Comparison of ENCODE assay signal across 20 mouse cellular contexts in the genomic region with DNA sequence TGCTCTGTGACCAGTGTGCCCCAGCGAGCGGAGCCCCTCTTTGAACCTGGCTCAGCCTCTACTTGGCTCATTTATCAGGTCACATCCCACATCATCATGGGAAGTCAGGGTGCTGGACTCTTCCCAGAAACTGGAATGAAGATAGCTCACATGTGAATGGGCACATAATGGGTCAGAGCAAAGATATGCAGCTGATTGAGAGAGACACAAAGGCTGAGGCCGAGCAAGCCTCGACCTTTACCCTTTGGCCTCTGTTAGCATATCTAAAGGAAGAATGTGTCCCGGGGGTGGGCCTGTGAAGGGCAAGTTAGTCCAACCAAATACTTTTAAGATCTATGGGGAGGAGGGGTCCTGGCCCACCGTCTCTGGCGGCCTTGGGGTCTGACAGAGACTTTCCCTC. TPM values are rescaled to one million over a fixed set of nuclear protein-coding genes. Genes with fewer than 3 reads are reported as not detected.
A peak's percentile ranks its signal among the peaks of the same experiment; 100 is the strongest.
DNase-seq lines count a peak whose midpoint lies in the region; ATAC-seq lines count a peak whose summit lies in the region.
"Had no signal": no experiment of that assay in that cellular context is flagged by ENCODE, and none has a peak within 500 bp of the region (broad histone marks: within the 10 kb centered on the region; RNA-seq: fewer than 3 reads in every experiment).

No protein-coding gene starts in this region.

- 64% methylated on average over 7 of the region's 7 CpGs for WGBS in liver, embryonic 12.5 days (ENCODE audit: insufficient replicate concordance)
- 50% methylated on average over 7 of the region's 7 CpGs for WGBS in liver, embryonic 11.5 days
- WGBS in limb, embryonic 12.5 days = 47% methylated on average over 7 of the region's 7 CpGs

- ATAC-seq in liver, embryonic 12.5 days = no peak
- ATAC-seq in liver, embryonic 11.5 days (replicated peaks; ENCODE audit: low FRiP score) = no peak
- ATAC-seq in limb, embryonic 12.5 days (ENCODE audit: insufficient number of reproducible peaks, insufficient read depth, low FRiP score, low TSS enrichment, low read depth) = no peak
- ATAC-seq: forebrain, embryonic 16.5 days; intestine, embryonic 16.5 days had no signal

- no peak overlapping the region for H3K4me3 ChIP-seq in liver, embryonic 12.5 days
- no peak overlapping the region for H3K4me3 ChIP-seq in liver, embryonic 11.5 days (ENCODE audit: low read depth, low read length)
- H3K4me3 ChIP-seq in limb, embryonic 12.5 days (replicated peaks) = no peak overlapping the region
- H3K4me3 ChIP-seq: erythroblast, embryonic 14.5 days; gastrocnemius, adult 2 months; hindbrain, embryonic 15.5 days had no signal

- H3K9ac ChIP-seq in liver, embryonic 12.5 days = no peak overlapping the region
- H3K9ac ChIP-seq in liver, embryonic 11.5 days (ENCODE audit: low read depth, low read length) = no peak overlapping the region
- no peak overlapping the region; the same call in 1 of the 2 replicates for H3K9ac ChIP-seq in limb, embryonic 12.5 days (replicated peaks)
- H3K9ac ChIP-seq: hindbrain, embryonic 15.5 days; lung, embryonic 14.5 days had no signal

- no peak overlapping the region for H3K4me2 ChIP-seq in liver, embryonic 12.5 days
- no peak overlapping the region for H3K4me2 ChIP-seq in liver, embryonic 11.5 days
- H3K4me2 ChIP-seq in limb, embryonic 12.5 days = no peak overlapping the region
- H3K4me2 ChIP-seq: hindbrain, embryonic 15.5 days; lung, embryonic 14.5 days had no signal

- H3K9me3 ChIP-seq in liver, embryonic 12.5 days (replicated peaks) = no peaks in the 10 kb centered on the region
- H3K9me3 ChIP-seq in liver, embryonic 11.5 days (ENCODE audit: control insufficient read depth, low read length) = no peaks in the 10 kb centered on the region
- no peaks in the 10 kb centered on the region for H3K9me3 ChIP-seq in limb, embryonic 12.5 days
- H3K9me3 ChIP-seq: hindbrain, embryonic 15.5 days had no signal

- H3K36me3 ChIP-seq in liver, embryonic 12.5 days = no peaks in the 10 kb centered on the region
- H3K36me3 ChIP-seq in liver, embryonic 11.5 days (ENCODE audit: control insufficient read depth, insufficient read depth, low read length) = no peaks in the 10 kb centered on the region
- no peaks in the 10 kb centered on the region for H3K36me3 ChIP-seq in limb, embryonic 12.5 days
- H3K36me3 ChIP-seq: hindbrain, embryonic 15.5 days had no signal

- peaks cover 56% of the 10 kb centered on the region for H3K4me1 ChIP-seq in liver, embryonic 12.5 days
- peaks cover 10% of the 10 kb centered on the region for H3K4me1 ChIP-seq in liver, embryonic 11.5 days (replicated peaks; ENCODE audit: control insufficient read depth, insufficient read depth, low read length)
- H3K4me1 ChIP-seq in limb, embryonic 12.5 days (replicated peaks) = peaks cover 25% of the 10 kb centered on the region
- H3K4me1 ChIP-seq: hindbrain, embryonic 15.5 days had no signal

- DNase-seq in liver, embryonic 11.5 days (ENCODE audit: low spot score) = no peak
- peak; percentile 98 for DNase-seq in ES-CJ7 (ENCODE audit: low read depth, low spot score)
- DNase-seq in embryo, embryonic 10 days (ENCODE audit: low spot score) = peak; percentile 92
- no peak for DNase-seq in ovary, postnatal 10 days (ENCODE audit: low spot score)
- DNase-seq in spleen, postnatal 14 days (ENCODE audit: low spot score in 2 of 2) = no peak
- no peak for DNase-seq in gastrocnemius, adult 8-10 months (ENCODE audit: low spot score in 2 of 2)
- DNase-seq: adrenal gland, postnatal 25 days; cerebellum, adult 2 months; gastrocnemius, adult 2 months; left cerebral cortex, postnatal 4 days; lung, embryonic 14.5 days; right cerebral cortex, postnatal 4 days; thymus, postnatal 25 days had no signal

- H3K27me3 ChIP-seq in liver, embryonic 12.5 days (replicated peaks) = peaks cover 10% of the 10 kb centered on the region; the same call in 1 of the 2 replicates
- H3K27me3 ChIP-seq in liver, embryonic 11.5 days (replicated peaks; ENCODE audit: control insufficient read depth, insufficient read depth, low read length) = no peaks in the 10 kb centered on the region
- no peaks in the 10 kb centered on the region for H3K27me3 ChIP-seq in limb, embryonic 12.5 days
- H3K27me3 ChIP-seq: hindbrain, embryonic 15.5 days had no signal

- peak overlapping the region; percentile 22; the same call in 1 of the 2 replicates for H3K27ac ChIP-seq in liver, embryonic 12.5 days
- no peak overlapping the region for H3K27ac ChIP-seq in liver, embryonic 11.5 days (ENCODE audit: low read depth, low read length)
- H3K27ac ChIP-seq in limb, embryonic 12.5 days = peak overlapping the region; percentile 83
- H3K27ac ChIP-seq: gastrocnemius, adult 2 months; hindbrain, embryonic 15.5 days; macrophage had no signal

RNA-seq across cellular contexts. Expression of gene Bysl, which starts 39.7 kb away (rescaled TPM):
- polyA plus RNA-seq in liver, embryonic 12.5 days (2016; fragmentation: Nextera tagmentation; extraction: Ambion mirVana) = 34.6 and 35.2 TPM in 2 replicates
- 43.1 and 45.9 TPM in 2 replicates for polyA plus RNA-seq in liver, embryonic 11.5 days (2014; fragmentation: Nextera tagmentation; extraction: Ambion mirVana)
- 28.3 and 28.4 TPM in 2 replicates for polyA plus RNA-seq in limb, embryonic 12.5 days (2016; fragmentation: Nextera tagmentation; extraction: Ambion mirVana)
- total RNA-seq in gastrocnemius, adult 8-10 months (2022) = 10 to 100 TPM; 13.8 to 16.5 (median 14.2) TPM

RNA-seq across cellular contexts. Expression of gene Med20, which starts 39.8 kb away (rescaled TPM):
- polyA plus RNA-seq in liver, embryonic 12.5 days (2016; fragmentation: Nextera tagmentation; extraction: Ambion mirVana) = 31.2 and 32.6 TPM in 2 replicates
- polyA plus RNA-seq in liver, embryonic 11.5 days (2014; fragmentation: Nextera tagmentation; extraction: Ambion mirVana) = 48.9 and 53.3 TPM in 2 replicates
- 47.8 and 48.9 TPM in 2 replicates for polyA plus RNA-seq in limb, embryonic 12.5 days (2016; fragmentation: Nextera tagmentation; extraction: Ambion mirVana)
- total RNA-seq in gastrocnemius, adult 8-10 months (2022) = 10 to 100 TPM; 13.3 to 19.3 (median 18.1) TPM

RNA-seq across cellular contexts. Expression of gene Gm20517, which starts 39.8 kb away (rescaled TPM):
- polyA plus RNA-seq in liver, embryonic 12.5 days (2016; fragmentation: Nextera tagmentation; extraction: Ambion mirVana) = 2.3 and 2.7 TPM in 2 replicates
- 1.5 and 2.5 TPM in 2 replicates for polyA plus RNA-seq in liver, embryonic 11.5 days (2014; fragmentation: Nextera tagmentation; extraction: Ambion mirVana)
- 2.3 and 2.6 TPM in 2 replicates for polyA plus RNA-seq in limb, embryonic 12.5 days (2016; fragmentation: Nextera tagmentation; extraction: Ambion mirVana)
- 1 to 10 TPM in 3 of 4 experiments, under 1 TPM in 1; 0.77 to 2.8 (median 1.6) TPM for total RNA-seq in gastrocnemius, adult 8-10 months (2022)

RNA-seq across cellular contexts. Expression of gene Usp49, which starts 58.9 kb away (rescaled TPM):
- 5.0 and 6.2 TPM in 2 replicates for polyA plus RNA-seq in liver, embryonic 12.5 days (2016; fragmentation: Nextera tagmentation; extraction: Ambion mirVana)
- 4.1 and 4.8 TPM in 2 replicates for polyA plus RNA-seq in liver, embryonic 11.5 days (2014; fragmentation: Nextera tagmentation; extraction: Ambion mirVana)
- polyA plus RNA-seq in limb, embryonic 12.5 days (2016; fragmentation: Nextera tagmentation; extraction: Ambion mirVana) = 8.1 and 8.9 TPM in 2 replicates
- 1 to 10 TPM; 2.0 to 3.4 (median 3.2) TPM for total RNA-seq in gastrocnemius, adult 8-10 months (2022)

Comparison
In these comparisons a context has a peak if more than half of its experiments do, and no peak if none do; other contexts are left out.
1. DNase-seq: peak in ES-CJ7 (single experiment) and embryo, embryonic 10 days (single experiment); none in liver, embryonic 11.5 days (single experiment), ovary, postnatal 10 days (single experiment), spleen, postnatal 14 days (0 of 2) and gastrocnemius, adult 8-10 months (0 of 2).